Mouse (Mus musculus) ES-E14 (cell line): Measurements from ENCODE around the gene Fpgs. TPM values are rescaled to one million over a fixed set of nuclear protein-coding genes. Genes with fewer than 3 reads are reported as not detected.

Experiments used
- DNase-seq: peaks from one replicate; pipeline ENCODE4 v3.0.0-alpha.2; 2013; ENCODE audit warnings: low read depth, low spot score
- H3K27ac ChIP-seq: 2 replicates; pipeline ENCODE4 v1.5.1; 2012; ENCODE audit warnings: low read depth, mild to moderate bottlenecking, low read length, moderate library complexity, mixed read lengths; ENCODE audit not compliant: poor library complexity, insufficient read depth, severe bottlenecking
- H3K36me3 ChIP-seq: 2 replicates; pipeline ENCODE4 v1.6.1; 2012; ENCODE audit warnings: mild to moderate bottlenecking, low read length, moderate library complexity, mixed read lengths; ENCODE audit not compliant: control insufficient read depth, poor library complexity, insufficient read depth, severe bottlenecking
- H3K4me1 ChIP-seq, 2 experiments: fragments of 150-350 bp in 1 of 2; sonication (generic) in 1 of 2; 2 replicates each; pipeline ENCODE4 v1.6.1; 2012; ENCODE audit warnings: low read length in 2 of 2, mild to moderate bottlenecking in 1 of 2, mixed read lengths in 1 of 2; ENCODE audit not compliant: control insufficient read depth in 2 of 2, insufficient read depth in 2 of 2, poor library complexity in 1 of 2
- H3K4me3 ChIP-seq, 2 experiments: fragments of 150-350 bp in 1 of 2; sonication (generic) in 1 of 2; 2 replicates each; pipeline ENCODE4 v1.5.1; 2012; ENCODE audit warnings: low read length in 2 of 2, low read depth in 1 of 2, mild to moderate bottlenecking in 1 of 2, mixed read lengths in 1 of 2; ENCODE audit not compliant: insufficient read depth in 1 of 2, poor library complexity in 1 of 2, severe bottlenecking in 1 of 2
- H3K9ac ChIP-seq: 2 replicates; pipeline ENCODE4 v1.6.1; 2012; ENCODE audit warnings: low read depth, mild to moderate bottlenecking, low read length, mixed read lengths; ENCODE audit not compliant: poor library complexity, insufficient read depth, severe bottlenecking
- H3K9me3 ChIP-seq: fragments of 150-350 bp; sonication (generic); 2 replicates; pipeline ENCODE4 v1.6.1; 2012; ENCODE audit warnings: low read depth, mild to moderate bottlenecking, low read length; ENCODE audit not compliant: control insufficient read depth, insufficient read depth
- CHD2 ChIP-seq: IDR thresholded peaks from 2 replicates; pipeline ENCODE4 v1.6.1; 2014; ENCODE audit warnings: mild to moderate bottlenecking, low read depth, low read length, inconsistent platforms
- HCFC1 ChIP-seq: IDR thresholded peaks from 2 replicates; pipeline ENCODE4 v1.6.1; 2012; ENCODE audit warnings: low read length, inconsistent platforms, borderline replicate concordance; ENCODE audit not compliant: insufficient read depth
- MAFK ChIP-seq: IDR thresholded peaks from 2 replicates; pipeline ENCODE4 v1.6.1; 2014; ENCODE audit warnings: mild to moderate bottlenecking, low read depth, low read length, inconsistent platforms; ENCODE audit not compliant: insufficient read depth
- ZC3H11A ChIP-seq: IDR thresholded peaks from 2 replicates; pipeline ENCODE4 v1.6.1; 2012; ENCODE audit warnings: low read depth, mild to moderate bottlenecking, inconsistent platforms, low read length, borderline replicate concordance
- ZNF384 ChIP-seq: IDR thresholded peaks from 2 replicates; pipeline ENCODE4 v1.6.1; 2012; ENCODE audit warnings: low read depth, low read length, inconsistent platforms
- in situ Hi-C, 2 experiments: fragments of 600-800 bp; cut with MboI; formaldehyde crosslinking; loops; one replicate each; pipeline ENCODE4 v1.15.1; 2025; ENCODE audit warnings: low sequenced_read_pairs in 2 of 2, inconsistent platforms in 1 of 2; ENCODE audit not compliant: unreplicated experiment in 2 of 2
- total RNA-seq: library from RNA; depleted of rRNA; stranded (reverse); fragments of 300-350 nt; gene quantifications from 2 replicates; pipeline ENCODE4 v1.2.3, GENCODE M21; 2012

The Fpgs gene
- total RNA-seq, 1 experiment = 61.2 TPM

DNA sequence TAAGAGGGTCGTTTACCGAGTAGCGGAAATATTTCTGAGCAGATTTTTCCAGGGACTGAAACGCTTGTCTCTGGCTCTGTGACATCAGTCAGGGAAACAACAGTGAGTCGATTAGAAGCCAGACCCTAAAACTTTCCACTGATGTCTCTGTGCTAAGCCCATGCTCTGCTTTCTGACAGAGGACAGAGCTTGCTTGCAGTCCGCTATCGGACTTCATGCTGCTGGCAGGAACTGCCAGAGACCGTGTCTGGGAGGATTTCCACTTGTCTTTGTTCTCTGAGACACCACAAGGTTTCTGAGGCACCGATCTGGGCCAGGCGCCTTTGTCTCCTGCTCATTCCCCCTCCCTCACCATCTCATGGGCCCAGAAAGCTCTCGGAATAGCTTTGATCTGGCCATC lies 36.2 kb downstream of the Fpgs start:
- DNase-seq = no peak

GRCm38 (mm10) chr2:32665853-32666252 lies 38.1 kb downstream of the Fpgs start:
- H3K9ac ChIP-seq = no peak overlapping the region; the same call in 1 of the 2 replicates
- H3K9me3 ChIP-seq = no peaks in the 10 kb centered on the region
- in situ Hi-C loops = no loop called here
- TF ChIP-seq CHD2 (no peak), MAFK (no peak), ZC3H11A (no peak), ZNF384 (no peak)
- H3K36me3 ChIP-seq = peaks cover 1% of the 10 kb centered on the region; the same call in 1 of the 2 replicates
- H3K4me1 ChIP-seq = peaks cover 0 to 14% of the 10 kb centered on the region in 2 experiments; a peak in 2 of 4 replicates
- no peak overlapping the region for H3K4me3 ChIP-seq
- DNase-seq = no peak
- peak overlapping the region; percentile 6; the same call in 1 of the 2 replicates for H3K27ac ChIP-seq

More for the DNA sequence above, 36.2 kb downstream of the Fpgs start:
- no peak overlapping the region for H3K4me3 ChIP-seq
- no peak overlapping the region for H3K27ac ChIP-seq
- no peak overlapping the region for H3K9ac ChIP-seq
- H3K9me3 ChIP-seq = no peaks in the 10 kb centered on the region
- TF ChIP-seq HCFC1 (no peak), CHD2 (no peak), ZC3H11A (no peak), ZNF384 (no peak), MAFK (no peak)
- in situ Hi-C loops = no loop called here
- H3K36me3 ChIP-seq = peaks cover 14% of the 10 kb centered on the region
- H3K4me1 ChIP-seq = peaks cover 0 to 5% of the 10 kb centered on the region in 2 experiments; a peak in 2 of 4 replicates

DNA sequence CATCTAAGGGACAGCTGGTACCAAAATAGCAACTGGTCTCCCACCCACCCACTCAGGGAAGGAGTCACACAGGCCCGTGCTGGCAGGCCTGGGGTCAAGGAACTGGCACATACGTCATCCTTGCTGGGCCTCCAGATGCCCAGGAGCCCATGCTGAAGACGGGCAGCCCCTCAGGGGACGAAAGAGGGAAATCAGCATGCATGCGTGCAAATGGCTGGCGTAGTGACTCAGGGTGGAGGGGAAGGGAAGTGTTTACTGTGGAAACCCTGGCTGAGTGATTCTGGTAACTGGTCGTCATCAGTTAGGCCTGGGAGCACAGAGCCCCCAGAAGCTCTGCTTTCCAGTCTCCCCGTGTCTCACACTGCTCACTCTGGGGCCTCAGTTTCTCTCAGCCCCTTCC lies 38.6 kb downstream of the Fpgs start:
- peak overlapping the region; percentile 6; the same call in 1 of the 2 replicates for H3K27ac ChIP-seq
- H3K9me3 ChIP-seq = no peaks in the 10 kb centered on the region
- no peak overlapping the region for H3K4me3 ChIP-seq
- DNase-seq = no peak
- H3K9ac ChIP-seq = no peak overlapping the region
- H3K36me3 ChIP-seq = no peaks in the 10 kb centered on the region; the same call in 1 of the 2 replicates
- TF ChIP-seq HCFC1 (no peak), ZNF384 (no peak)
- in situ Hi-C loops = no loop called here
- H3K4me1 ChIP-seq = peaks cover 0 to 14% of the 10 kb centered on the region in 2 experiments; a peak in 2 of 4 replicates

DNA sequence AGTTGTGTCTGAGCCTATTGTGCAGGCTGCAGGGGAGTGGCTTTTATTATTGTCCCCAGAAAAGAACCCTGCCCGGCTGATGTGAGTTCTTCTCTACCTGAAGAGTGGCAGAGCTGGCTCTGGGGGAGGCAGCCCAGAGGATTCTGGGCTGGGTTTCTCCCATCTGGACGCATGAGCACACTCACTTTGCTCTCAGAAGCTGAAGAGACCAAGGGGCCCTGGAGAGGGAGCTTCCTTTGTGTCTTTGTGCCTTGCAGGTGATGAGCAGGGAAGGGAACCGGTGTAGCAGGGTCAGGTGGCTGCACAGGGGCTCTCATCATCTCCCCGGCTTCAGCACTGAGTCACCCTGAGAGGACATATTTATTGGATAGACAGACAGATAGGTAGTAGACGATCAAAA lies 41.7 kb downstream of the Fpgs start:
- Histone ChIP-seq H3K4me1 (peaks cover 0 to 14% of the 10 kb centered on the region in 2 experiments; a peak in 2 of 4 replicates), H3K36me3 (peaks cover 5% of the 10 kb centered on the region; the same call in 1 of the 2 replicates), H3K9me3 (no peaks in the 10 kb centered on the region), H3K27ac (peak overlapping the region; percentile 41), H3K9ac (peak overlapping the region; percentile 41; the same call in 1 of the 2 replicates), H3K4me3 (no peak overlapping the region)
- TF ChIP-seq HCFC1 (no peak), ZNF384 (no peak), MAFK (no peak), CHD2 (no peak), ZC3H11A (no peak)
- in situ Hi-C loops = no loop called here
- DNase-seq = no peak

DNA sequence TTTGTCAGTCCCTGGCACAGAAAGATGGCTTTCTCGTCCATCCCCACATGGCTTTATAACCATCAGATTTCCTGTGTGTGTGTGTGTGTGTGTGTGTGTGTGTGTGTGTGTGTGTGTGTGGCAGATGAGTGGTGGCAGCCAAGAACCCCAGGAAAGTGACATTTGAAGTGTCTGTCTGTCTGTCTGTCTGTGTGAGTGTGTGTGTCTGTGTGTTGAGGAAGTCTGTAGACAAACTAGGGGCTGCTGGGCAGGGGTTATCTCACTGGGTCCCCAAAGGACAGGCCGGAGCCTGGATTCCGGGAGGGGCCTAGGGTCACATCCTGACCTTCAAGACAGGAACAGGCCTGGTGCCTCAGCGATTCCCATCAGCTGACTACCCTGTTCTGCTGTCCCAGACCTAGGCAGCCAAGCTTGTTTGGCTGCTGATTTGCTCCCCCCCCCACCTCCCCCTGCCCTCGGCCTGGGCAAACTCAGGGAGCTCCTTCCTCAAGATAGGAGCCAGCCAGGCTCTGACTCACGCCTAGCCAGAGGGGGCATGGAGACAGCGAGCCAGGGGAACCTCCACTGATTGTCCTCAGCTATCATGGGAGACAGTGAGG lies 42.3 kb downstream of the Fpgs start:
- 0 out of 4 replicates have a peak overlapping the region, but pooled peaks of 1 of the 2 experiments have one; percentile 21 for H3K4me3 ChIP-seq
- DNase-seq = no peak
- no peak overlapping the region for H3K27ac ChIP-seq
- H3K9ac ChIP-seq = peak overlapping the region; percentile 41
- in situ Hi-C loops = no loop called here
- H3K9me3 ChIP-seq = no peaks in the 10 kb centered on the region
- no peak for TF ChIP-seq MAFK
- no peak for TF ChIP-seq CHD2
- TF ChIP-seq ZC3H11A = no peak
- TF ChIP-seq HCFC1 = no peak
- no peak for TF ChIP-seq ZNF384
- peaks cover 6% of the 10 kb centered on the region; the same call in 1 of the 2 replicates for H3K36me3 ChIP-seq
- peaks cover 0 to 14% of the 10 kb centered on the region in 2 experiments; a peak in 2 of 4 replicates for H3K4me1 ChIP-seq
